Mouse (Mus musculus): ENCODE results near the gene Tedc2. TPM values are rescaled to one million over a fixed set of nuclear protein-coding genes. Genes with fewer than 3 reads are reported as not detected.

Tedc2 gene
- polyA plus RNA-seq, 1 experiment from 2014 or later = 8.2 TPM

- no peaks in the 10 kb centered on the region for H3K27me3 ChIP-seq (ENCODE audit: control insufficient read depth, insufficient read depth, low read length)
- no peaks in the 10 kb centered on the region for H3K9me3 ChIP-seq (ENCODE audit: control insufficient read depth, low read length)
- DNase-seq (ENCODE audit: low spot score) = no peak
- peaks cover 4% of the 10 kb centered on the region; the same call in 1 of the 2 replicates for H3K4me1 ChIP-seq (replicated peaks; ENCODE audit: control insufficient read depth, insufficient read depth, low read length)
- no peak overlapping the region for H3K27ac ChIP-seq
- H3K4me2 ChIP-seq (replicated peaks) = no peak overlapping the region
- no peak overlapping the region for H3K4me3 ChIP-seq (replicated peaks; ENCODE audit: low read length)
- peaks cover 22% of the 10 kb centered on the region for H3K36me3 ChIP-seq (replicated peaks; ENCODE audit: control insufficient read depth, insufficient read depth)
- ATAC-seq (ENCODE audit: low FRiP score) = no peak
- WGBS = 98% methylated on average over 2 of the region's 2 CpGs
- H3K9ac ChIP-seq = no peak overlapping the region
Measured at GRCm38 (mm10) chr17:24248641-24249040, 28.0 kb upstream of the Tedc2 start.

- Histone ChIP-seq H3K27ac (no peak overlapping the region), H3K9ac (no peak overlapping the region), H3K4me2 (replicated peaks) (no peak overlapping the region), H3K36me3 (replicated peaks; ENCODE audit: control insufficient read depth, insufficient read depth) (peaks cover 64% of the 10 kb centered on the region), H3K27me3 (ENCODE audit: control insufficient read depth, insufficient read depth, low read length) (no peaks in the 10 kb centered on the region), H3K9me3 (ENCODE audit: control insufficient read depth, low read length) (no peaks in the 10 kb centered on the region), H3K4me1 (replicated peaks; ENCODE audit: control insufficient read depth, insufficient read depth, low read length) (no peaks in the 10 kb centered on the region), H3K4me3 (replicated peaks; ENCODE audit: low read length) (no peak overlapping the region)
- no peak for DNase-seq (ENCODE audit: low spot score)
- 99% methylated on average over 8 of the region's 8 CpGs for WGBS
- ATAC-seq (ENCODE audit: low FRiP score) = no peak
Measured at GRCm38 (mm10) chr17:24244061-24244460, 23.4 kb upstream of the Tedc2 start.

- DNase-seq (ENCODE audit: low spot score) (no peak), ATAC-seq (ENCODE audit: low FRiP score) (no peak)
- Histone ChIP-seq H3K9me3 (ENCODE audit: control insufficient read depth, low read length) (no peaks in the 10 kb centered on the region), H3K4me2 (replicated peaks) (no peak overlapping the region), H3K27me3 (ENCODE audit: control insufficient read depth, insufficient read depth, low read length) (no peaks in the 10 kb centered on the region), H3K4me3 (replicated peaks; ENCODE audit: low read length) (no peak overlapping the region), H3K9ac (no peak overlapping the region), H3K36me3 (replicated peaks; ENCODE audit: control insufficient read depth, insufficient read depth) (peaks cover 70% of the 10 kb centered on the region), H3K4me1 (replicated peaks; ENCODE audit: control insufficient read depth, insufficient read depth, low read length) (no peaks in the 10 kb centered on the region), H3K27ac (no peak overlapping the region)
- WGBS = 91% methylated on average over 4 of the region's 4 CpGs
Measured at GRCm38 (mm10) chr17:24243311-24243969, 22.8 kb upstream of the Tedc2 start.

DNA sequence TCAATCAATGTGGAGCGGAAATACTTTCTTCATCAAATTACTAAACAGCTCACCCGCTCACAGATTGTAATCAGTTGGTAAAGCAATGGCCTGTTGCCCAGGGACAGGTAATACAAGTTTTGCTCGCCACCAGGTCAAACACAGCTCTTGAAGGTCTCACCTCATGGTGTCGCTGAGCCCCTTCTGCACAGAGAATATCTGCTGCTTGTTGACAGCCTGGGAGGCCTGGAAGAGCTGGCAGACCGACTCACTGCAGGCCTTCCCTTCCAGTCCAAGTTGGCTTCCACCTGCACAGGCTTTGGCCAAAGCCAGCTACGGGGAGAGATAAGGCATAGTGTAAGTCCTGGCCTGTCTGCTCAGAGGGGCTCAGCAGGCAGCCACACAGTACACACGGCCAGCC is 16.3 kb upstream of the Tedc2 start:
- Histone ChIP-seq H3K4me3 (replicated peaks; ENCODE audit: low read length) (no peak overlapping the region), H3K9me3 (ENCODE audit: control insufficient read depth, low read length) (no peaks in the 10 kb centered on the region), H3K9ac (no peak overlapping the region), H3K27ac (no peak overlapping the region), H3K36me3 (replicated peaks; ENCODE audit: control insufficient read depth, insufficient read depth) (peaks cover 84% of the 10 kb centered on the region), H3K4me2 (replicated peaks) (no peak overlapping the region), H3K27me3 (ENCODE audit: control insufficient read depth, insufficient read depth, low read length) (no peaks in the 10 kb centered on the region), H3K4me1 (replicated peaks; ENCODE audit: control insufficient read depth, insufficient read depth, low read length) (no peaks in the 10 kb centered on the region)
- DNase-seq (ENCODE audit: low spot score) (no peak), ATAC-seq (ENCODE audit: low FRiP score) (no peak)
- 96% methylated on average over 7 of the region's 7 CpGs for WGBS

DNA sequence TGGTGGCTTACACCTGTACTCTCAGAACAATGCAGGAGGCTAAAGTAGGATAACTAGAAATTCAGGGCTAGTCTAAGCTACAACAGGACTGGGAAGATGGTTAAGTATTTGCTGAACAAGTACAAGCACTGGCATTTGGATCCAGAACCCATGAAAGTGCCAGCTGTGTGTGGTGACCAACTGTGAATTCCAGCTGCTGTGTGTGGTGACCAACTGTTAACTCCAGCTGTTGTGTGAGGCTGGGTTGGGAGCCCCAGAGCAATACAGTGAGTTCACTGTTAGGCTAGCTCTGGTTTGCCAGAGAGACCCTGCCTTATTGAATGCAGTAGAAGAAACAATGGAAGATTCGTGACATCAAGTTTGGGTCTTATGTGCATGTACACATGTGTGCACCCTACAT is 15.8 kb upstream of the Tedc2 start:
- H3K4me2 ChIP-seq (replicated peaks) = no peak overlapping the region
- no peak overlapping the region for H3K9ac ChIP-seq
- H3K27ac ChIP-seq = no peak overlapping the region
- no peaks in the 10 kb centered on the region for H3K4me1 ChIP-seq (replicated peaks; ENCODE audit: control insufficient read depth, insufficient read depth, low read length)
- H3K27me3 ChIP-seq (ENCODE audit: control insufficient read depth, insufficient read depth, low read length) = no peaks in the 10 kb centered on the region
- 100% methylated on average over 1 of the region's 1 CpGs for WGBS
- H3K4me3 ChIP-seq (replicated peaks; ENCODE audit: low read length) = no peak overlapping the region
- H3K9me3 ChIP-seq (ENCODE audit: control insufficient read depth, low read length) = no peaks in the 10 kb centered on the region
- DNase-seq (ENCODE audit: low spot score) (no peak), ATAC-seq (ENCODE audit: low FRiP score) (no peak)
- H3K36me3 ChIP-seq (replicated peaks; ENCODE audit: control insufficient read depth, insufficient read depth) = peaks cover 80% of the 10 kb centered on the region

GRCm38 (mm10) chr17:24227941-24228340 is 7.3 kb upstream of the Tedc2 start:
- no peaks in the 10 kb centered on the region for H3K9me3 ChIP-seq (ENCODE audit: control insufficient read depth, low read length)
- H3K27me3 ChIP-seq (ENCODE audit: control insufficient read depth, insufficient read depth, low read length) = no peaks in the 10 kb centered on the region
- no peak overlapping the region for H3K9ac ChIP-seq

GRCm38 (mm10) chr17:24226721-24227120 is 6.1 kb upstream of the Tedc2 start:
- WGBS = 95% methylated on average over 8 of the region's 8 CpGs
- DNase-seq (ENCODE audit: low spot score) = no peak
- Histone ChIP-seq H3K4me2 (replicated peaks) (no peak overlapping the region), H3K9ac (no peak overlapping the region), H3K27ac (no peak overlapping the region), H3K36me3 (replicated peaks; ENCODE audit: control insufficient read depth, insufficient read depth) (peaks cover 56% of the 10 kb centered on the region), H3K27me3 (ENCODE audit: control insufficient read depth, insufficient read depth, low read length) (no peaks in the 10 kb centered on the region), H3K4me3 (replicated peaks; ENCODE audit: low read length) (no peak overlapping the region), H3K4me1 (replicated peaks; ENCODE audit: control insufficient read depth, insufficient read depth, low read length) (no peaks in the 10 kb centered on the region), H3K9me3 (ENCODE audit: control insufficient read depth, low read length) (no peaks in the 10 kb centered on the region)
- ATAC-seq (ENCODE audit: low FRiP score) = no peak

More at GRCm38 (mm10) chr17:24227941-24228340, 7.3 kb upstream of the Tedc2 start:
- DNase-seq (ENCODE audit: low spot score) = no peak
- Histone ChIP-seq H3K36me3 (replicated peaks; ENCODE audit: control insufficient read depth, insufficient read depth) (peaks cover 58% of the 10 kb centered on the region), H3K27ac (no peak overlapping the region), H3K4me3 (replicated peaks; ENCODE audit: low read length) (no peak overlapping the region), H3K4me2 (replicated peaks) (no peak overlapping the region), H3K4me1 (replicated peaks; ENCODE audit: control insufficient read depth, insufficient read depth, low read length) (no peaks in the 10 kb centered on the region)
- ATAC-seq (ENCODE audit: low FRiP score) = no peak
- WGBS = 91% methylated on average over 7 of the region's 7 CpGs

- H3K27me3 ChIP-seq (ENCODE audit: control insufficient read depth, insufficient read depth, low read length) = no peaks in the 10 kb centered on the region
- WGBS = 96% methylated on average over 5 of the region's 5 CpGs
- peaks cover 50% of the 10 kb centered on the region for H3K36me3 ChIP-seq (replicated peaks; ENCODE audit: control insufficient read depth, insufficient read depth)
- H3K9me3 ChIP-seq (ENCODE audit: control insufficient read depth, low read length) = no peaks in the 10 kb centered on the region
- H3K9ac ChIP-seq = no peak overlapping the region
- H3K4me3 ChIP-seq (replicated peaks; ENCODE audit: low read length) = no peak overlapping the region
- no peak for ATAC-seq (ENCODE audit: low FRiP score)
- no peak overlapping the region for H3K27ac ChIP-seq
- 0 out of 2 replicates have a peak, but pooled peaks cover 3% of the 10 kb centered on the region for H3K4me1 ChIP-seq (replicated peaks; ENCODE audit: control insufficient read depth, insufficient read depth, low read length)
- H3K4me2 ChIP-seq (replicated peaks) = no peak overlapping the region
- DNase-seq (ENCODE audit: low spot score) = no peak
Measured at GRCm38 (mm10) chr17:24225851-24226250, 5.2 kb upstream of the Tedc2 start.

- no peak for ATAC-seq (ENCODE audit: low FRiP score)
- H3K27me3 ChIP-seq (ENCODE audit: control insufficient read depth, insufficient read depth, low read length) = no peaks in the 10 kb centered on the region
- no peak overlapping the region for H3K9ac ChIP-seq
- no peak overlapping the region for H3K27ac ChIP-seq
- DNase-seq (ENCODE audit: low spot score) = no peak
- H3K4me1 ChIP-seq (replicated peaks; ENCODE audit: control insufficient read depth, insufficient read depth, low read length) = peaks cover 7% of the 10 kb centered on the region
- no peaks in the 10 kb centered on the region for H3K9me3 ChIP-seq (ENCODE audit: control insufficient read depth, low read length)
- WGBS = 96% methylated on average over 10 of the region's 10 CpGs
- H3K4me2 ChIP-seq (replicated peaks) = no peak overlapping the region
- no peak overlapping the region for H3K4me3 ChIP-seq (replicated peaks; ENCODE audit: low read length)
- peaks cover 40% of the 10 kb centered on the region for H3K36me3 ChIP-seq (replicated peaks; ENCODE audit: control insufficient read depth, insufficient read depth)
Measured at GRCm38 (mm10) chr17:24224741-24225140, 4.1 kb upstream of the Tedc2 start.

GRCm38 (mm10) chr17:24223513-24223912 is 2.9 kb upstream of the Tedc2 start:
- Histone ChIP-seq H3K27ac (no peak overlapping the region), H3K9ac (no peak overlapping the region), H3K4me2 (replicated peaks) (no peak overlapping the region), H3K4me1 (replicated peaks; ENCODE audit: control insufficient read depth, insufficient read depth, low read length) (peaks cover 11% of the 10 kb centered on the region), H3K4me3 (replicated peaks; ENCODE audit: low read length) (no peak overlapping the region), H3K9me3 (ENCODE audit: control insufficient read depth, low read length) (no peaks in the 10 kb centered on the region), H3K27me3 (ENCODE audit: control insufficient read depth, insufficient read depth, low read length) (no peaks in the 10 kb centered on the region), H3K36me3 (replicated peaks; ENCODE audit: control insufficient read depth, insufficient read depth) (peaks cover 32% of the 10 kb centered on the region)
- DNase-seq (ENCODE audit: low spot score) (no peak), ATAC-seq (ENCODE audit: low FRiP score) (no peak)
- 91% methylated on average over 5 of the region's 5 CpGs for WGBS

All from hindbrain, embryonic 14.5 days (tissue).